Mouse (Mus musculus) 416B (cell line): ENCODE measurements around the gene Rftn1.

Experiments
- DNase-seq: peaks from one replicate; pipeline ENCODE4 v3.0.0; 2011; ENCODE audit warnings: low read depth

Rftn1 gene

DNA sequence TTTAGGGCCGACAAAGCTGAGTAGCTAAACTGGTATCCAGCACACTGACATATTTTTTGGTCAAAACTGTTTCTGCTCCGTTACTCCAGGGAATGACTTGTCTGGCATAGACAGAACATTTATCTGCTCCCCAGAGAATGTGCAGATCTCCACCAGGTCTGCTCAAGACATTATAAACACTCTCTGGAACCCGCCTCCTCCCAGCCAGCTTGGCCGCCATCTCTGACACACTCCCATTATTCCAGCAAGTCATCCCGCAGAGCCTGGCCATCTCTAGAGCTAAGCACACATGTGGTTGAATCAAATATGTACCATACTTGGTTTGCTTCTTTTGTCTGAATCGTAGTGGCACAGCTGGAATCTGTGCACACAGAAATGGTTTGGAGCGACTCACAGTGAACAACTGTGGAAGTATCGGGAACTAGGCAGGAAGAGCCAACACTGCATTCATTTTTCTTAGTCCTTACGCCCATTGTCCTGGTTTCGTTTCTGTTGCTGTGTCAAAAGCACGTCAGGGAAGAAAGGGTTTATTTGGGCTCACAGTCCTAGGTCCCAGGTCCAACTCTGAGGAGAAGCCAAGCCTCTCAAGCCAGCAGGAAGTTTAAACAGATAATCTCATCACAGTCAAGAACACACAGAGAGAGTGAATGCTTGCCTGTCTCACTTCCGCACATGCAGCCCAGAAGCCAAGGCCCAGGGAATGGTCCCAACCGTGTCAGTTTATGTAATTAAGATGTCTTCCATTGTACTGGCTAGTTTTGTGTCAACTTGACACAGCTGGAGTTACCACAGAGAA is 126.4 kb downstream of the Rftn1 start:
- DNase-seq: no peak

- no peak for DNase-seq
Observed at GRCm38 (mm10) chr17:50062649-50063048, 127.8 kb downstream of the Rftn1 start.

GRCm38 (mm10) chr17:50061446-50061845 is 129.0 kb downstream of the Rftn1 start:
- DNase-seq: no peak

- DNase-seq: no peak
Observed at GRCm38 (mm10) chr17:50060220-50060619, 130.3 kb downstream of the Rftn1 start.

DNA sequence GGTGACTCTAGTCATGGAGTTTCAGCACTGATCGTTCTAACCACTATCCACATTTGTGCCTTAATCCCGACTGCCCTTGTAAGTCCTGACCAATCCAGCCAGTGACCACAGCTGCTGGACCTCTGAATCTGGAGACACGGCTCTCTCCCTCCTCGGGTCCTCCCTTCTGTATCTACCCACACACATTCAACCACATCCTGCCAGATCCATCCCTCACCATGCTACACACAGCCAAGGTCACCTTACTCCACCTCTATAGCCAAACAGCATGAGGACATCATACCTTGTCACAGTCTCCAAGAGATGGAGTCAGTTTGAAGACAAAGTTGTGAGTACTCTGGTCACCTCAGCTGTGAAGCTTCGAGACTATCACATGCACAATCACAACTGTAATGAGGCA is 131.1 kb downstream of the Rftn1 start:
- peak; percentile 82 for DNase-seq

DNA sequence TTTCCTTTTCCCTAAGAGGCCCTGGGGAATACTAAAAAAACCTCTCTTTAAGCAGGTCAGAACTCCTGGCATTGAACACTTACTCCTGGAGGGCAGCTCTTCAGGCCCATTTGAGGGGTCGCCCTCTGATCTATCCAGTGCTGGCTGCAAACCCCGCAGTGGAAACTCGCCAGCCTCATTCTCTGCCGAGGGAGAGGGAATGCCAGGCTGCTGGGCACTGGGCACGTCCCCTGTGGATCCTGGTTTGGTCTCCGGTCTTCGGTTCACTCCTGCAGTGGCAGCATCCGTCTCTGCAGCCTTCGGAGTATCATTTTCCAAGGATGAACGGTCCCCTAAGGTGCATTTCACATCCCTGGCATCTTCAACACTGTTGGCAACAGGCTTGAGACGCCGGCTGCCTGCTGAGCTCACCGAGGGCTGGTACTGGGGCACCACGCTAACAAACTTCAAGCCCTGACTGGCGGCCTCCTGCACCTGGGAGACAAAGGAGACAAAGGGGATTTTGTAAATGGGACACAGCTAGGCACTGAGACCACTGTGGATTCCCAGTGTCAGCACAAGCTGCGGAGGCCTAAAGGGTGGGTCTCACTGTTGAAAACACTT is 135.2 kb downstream of the Rftn1 start:
- no peak for DNase-seq

- peak; percentile 10 for DNase-seq
Observed at GRCm38 (mm10) chr17:50054586-50054985, 135.9 kb downstream of the Rftn1 start.

DNA sequence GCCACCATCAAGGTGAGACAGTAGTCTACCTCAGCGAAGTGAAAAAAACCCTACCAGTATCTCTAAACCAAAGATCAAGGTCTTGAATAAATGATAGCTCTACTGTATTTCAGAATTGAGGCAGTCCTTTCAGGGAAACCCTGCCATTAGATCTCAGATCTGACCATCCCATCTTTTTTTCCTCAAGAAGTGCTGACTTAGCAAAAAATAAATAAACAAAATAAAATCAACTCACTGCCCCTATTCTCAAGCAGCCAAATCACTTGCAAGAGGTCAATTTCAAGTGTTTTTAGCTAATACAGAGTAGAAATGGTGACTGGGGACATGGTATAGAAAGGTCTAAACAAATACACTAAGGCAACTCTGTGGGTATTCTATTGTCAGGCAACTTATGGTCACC is 136.5 kb downstream of the Rftn1 start:
- DNase-seq: no peak

DNA sequence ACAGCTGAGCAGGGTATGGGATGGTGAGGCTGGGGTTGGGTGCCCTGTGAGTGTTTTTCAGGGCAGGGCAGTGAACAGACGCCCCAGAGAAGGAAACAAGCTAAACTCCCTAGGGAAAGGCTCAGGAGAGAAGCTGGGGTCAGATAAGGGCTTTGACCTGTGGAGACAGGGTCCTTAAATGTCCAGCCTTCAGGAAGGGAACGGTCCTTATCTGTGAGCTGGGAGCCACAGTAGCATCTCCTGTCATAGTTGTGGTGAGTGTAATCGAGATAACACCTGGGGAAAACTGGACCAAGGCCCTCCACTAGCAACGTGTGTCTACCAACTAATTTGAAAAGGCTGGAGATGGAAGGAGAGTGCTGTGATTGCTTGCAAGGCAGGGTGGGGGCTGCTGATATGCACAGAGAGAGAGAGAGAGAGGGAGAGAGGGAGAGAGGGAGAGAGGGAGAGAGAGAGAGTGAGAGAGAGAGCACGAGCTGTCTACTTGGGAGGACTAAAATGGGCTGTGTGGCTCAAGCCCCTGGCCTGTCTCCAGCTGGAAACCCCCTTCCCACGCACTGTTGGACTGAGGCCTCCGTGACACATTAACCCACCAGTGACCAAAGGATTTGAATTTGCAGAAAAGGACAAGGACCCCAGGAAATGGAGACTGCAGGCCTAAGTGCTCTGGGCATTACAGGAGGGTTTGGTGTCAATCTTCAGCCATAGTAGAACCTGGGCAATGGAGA is 137.6 kb downstream of the Rftn1 start:
- no peak for DNase-seq

DNA sequence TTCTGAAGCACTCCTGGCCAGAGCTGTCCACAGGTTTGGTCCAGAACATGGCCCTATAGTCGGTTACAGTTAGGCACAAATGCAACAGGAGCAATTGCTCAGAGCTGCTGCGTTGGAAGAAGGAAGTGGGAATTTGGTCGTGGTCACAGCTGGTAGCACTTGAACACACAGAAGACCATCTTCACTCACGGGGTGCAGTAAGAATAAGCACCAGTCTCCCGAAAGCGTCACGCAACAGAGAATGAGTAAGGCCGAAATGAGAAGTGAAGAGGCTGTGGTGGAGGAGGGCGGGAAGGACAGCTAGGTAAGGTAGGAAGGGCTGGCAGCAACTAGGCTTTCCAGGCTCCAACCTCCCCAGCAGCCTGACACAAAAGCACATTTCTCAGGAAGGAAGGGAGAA is 140.0 kb downstream of the Rftn1 start:
- DNase-seq: peak; percentile 24

DNA sequence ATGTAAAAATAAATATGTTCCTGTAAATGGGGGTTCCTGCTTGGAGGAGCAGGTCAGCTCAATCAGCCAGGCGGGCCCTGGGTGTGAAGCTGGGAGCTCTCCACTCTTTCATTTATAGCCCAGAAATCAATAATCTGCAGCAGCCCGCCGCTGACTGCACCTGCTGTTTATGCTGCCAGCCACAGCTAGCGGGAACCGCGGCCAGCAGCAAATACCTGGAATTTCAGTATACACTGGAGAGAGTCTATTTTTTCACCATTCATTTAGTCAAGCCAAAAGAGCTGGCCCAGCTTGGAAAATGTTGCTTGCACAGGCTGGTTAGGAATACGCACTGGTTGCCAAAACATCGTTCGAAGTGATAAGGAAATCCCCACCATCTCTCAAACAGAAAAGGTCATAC is 142.3 kb downstream of the Rftn1 start:
- no peak for DNase-seq

- DNase-seq: no peak
Observed at GRCm38 (mm10) chr17:50047182-50047581, 143.3 kb downstream of the Rftn1 start.

GRCm38 (mm10) chr17:50040727-50041410 is 149.6 kb downstream of the Rftn1 start:
- no peak for DNase-seq

DNA sequence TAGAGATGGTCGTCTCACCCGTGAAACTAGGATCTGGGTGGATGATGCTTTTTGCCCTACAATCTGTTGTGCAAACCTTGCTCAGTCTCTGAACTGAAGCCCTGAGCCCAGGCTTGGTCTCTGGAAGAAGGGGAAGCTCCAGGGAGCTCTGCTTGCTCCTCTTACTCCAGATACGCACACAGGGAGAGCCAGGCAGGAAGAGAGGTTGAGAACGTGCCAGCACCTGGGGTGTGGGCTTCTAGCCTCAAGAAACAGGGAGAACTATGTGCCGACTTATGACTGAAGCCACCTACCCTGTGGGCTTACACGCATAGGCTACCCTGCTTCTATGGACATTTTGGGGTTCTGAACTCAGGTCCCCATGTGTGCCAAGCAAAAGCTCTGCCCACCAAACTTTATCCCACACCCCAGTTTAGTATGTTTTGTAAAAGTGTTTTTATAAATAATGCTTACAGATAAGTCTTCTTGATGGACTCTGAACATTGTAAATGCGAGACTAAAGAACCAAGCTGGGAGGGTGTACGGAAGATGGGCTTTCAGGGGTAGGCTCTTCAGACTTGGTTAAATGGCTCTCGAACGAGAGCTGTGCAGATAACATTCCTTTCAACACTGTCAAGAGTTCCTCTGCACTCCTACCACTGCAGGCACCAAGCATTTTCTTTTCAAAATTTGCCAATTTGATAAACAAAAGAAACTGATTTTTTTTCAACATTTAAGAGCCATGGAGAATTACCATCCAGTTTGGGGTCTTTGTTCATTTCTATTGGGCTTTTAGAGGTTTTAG is 152.4 kb downstream of the Rftn1 start:
- no peak for DNase-seq

- DNase-seq: no peak
Observed at GRCm38 (mm10) chr17:50037416-50037815, 153.1 kb downstream of the Rftn1 start.

GRCm38 (mm10) chr17:50036751-50037385 is 153.6 kb downstream of the Rftn1 start:
- DNase-seq: no peak

DNA sequence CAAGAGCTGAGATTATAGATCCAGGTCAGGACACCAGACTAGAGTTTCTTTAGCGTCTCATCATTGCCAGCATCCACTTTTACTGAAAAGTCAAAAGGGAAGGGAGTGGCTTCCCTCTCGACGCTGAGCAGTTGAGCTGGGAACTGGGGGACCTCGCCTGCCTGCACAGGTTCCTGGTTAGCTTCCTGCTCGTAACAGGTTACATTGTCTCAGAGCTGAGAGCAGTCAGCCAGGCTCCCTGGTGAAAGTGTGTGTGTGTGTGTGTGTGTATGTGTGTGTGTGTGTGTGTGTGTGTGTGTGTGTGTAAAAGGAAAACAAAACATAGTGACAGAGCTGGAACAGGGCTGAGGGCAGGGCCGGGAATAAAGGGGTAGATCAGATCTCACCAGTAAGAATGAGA is 156.8 kb downstream of the Rftn1 start:
- no peak for DNase-seq

GRCm38 (mm10) chr17:50031548-50032491 is 158.7 kb downstream of the Rftn1 start:
- DNase-seq: peak; percentile 6

DNA sequence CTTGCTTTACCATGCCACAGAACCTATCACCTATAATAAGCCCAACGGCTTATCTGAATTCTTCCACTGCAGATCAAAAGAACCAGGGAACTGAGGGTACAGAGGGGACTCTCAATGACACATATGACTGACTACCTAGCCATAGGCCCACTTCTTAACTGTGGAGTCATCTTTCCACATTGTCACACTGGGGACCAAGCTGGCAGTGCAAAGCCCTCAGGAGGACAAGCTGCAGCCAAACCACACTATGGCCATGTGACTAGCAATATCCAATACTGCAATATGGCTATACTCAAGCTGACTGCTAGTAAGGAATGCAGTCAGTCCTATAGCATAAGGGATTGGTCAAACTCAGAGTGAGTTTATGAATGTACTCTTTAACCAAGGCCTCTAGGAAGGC is 164.8 kb downstream of the Rftn1 start:
- DNase-seq: peak; percentile 16

- DNase-seq: peak; percentile 1
Observed at GRCm38 (mm10) chr17:50025173-50025626, 165.3 kb downstream of the Rftn1 start.
